Mouse (Mus musculus) forebrain, embryonic 15.5 days (tissue): Measurements from ENCODE around the gene Kcnk4. TPM values are rescaled to one million over a fixed set of nuclear protein-coding genes. Genes with fewer than 3 reads are reported as not detected.
"Not testable (repeated sequence)": the region's sequence is repeated elsewhere in the genome, so short reads cannot be mapped to it uniquely, and the experiment has no call there.

ENCODE experiments used
- ATAC-seq: fragments of 200-750 bp; cut with Nextera tagmentation; replicated peaks from 2 replicates; pipeline ENCODE4 v1.8.0; 2017; ENCODE audit warnings: mild to moderate bottlenecking, moderate TSS enrichment, moderate library complexity
- H3K27ac ChIP-seq: fragments of 300-500 bp; sonication (generic); replicated peaks from 2 replicates; pipeline ENCODE4 v1.5.1; 2015; ENCODE audit warnings: mild to moderate bottlenecking, inconsistent platforms
- H3K27me3 ChIP-seq: fragments of 300-500 bp; sonication (generic); 2 replicates; pipeline ENCODE4 v1.6.1; 2015; ENCODE audit warnings: inconsistent platforms
- H3K36me3 ChIP-seq: fragments of 300-500 bp; sonication (generic); 2 replicates; pipeline ENCODE4 v1.6.1; 2015; ENCODE audit warnings: mild to moderate bottlenecking, inconsistent platforms
- H3K4me1 ChIP-seq: fragments of 300-500 bp; sonication (generic); 2 replicates; pipeline ENCODE4 v1.6.1; 2015; ENCODE audit warnings: inconsistent platforms
- H3K4me2 ChIP-seq: fragments of 300-500 bp; sonication (generic); replicated peaks from 2 replicates; pipeline ENCODE4 v1.6.1; 2015; ENCODE audit warnings: mild to moderate bottlenecking, inconsistent platforms
- H3K4me3 ChIP-seq: fragments of 300-500 bp; sonication (generic); 2 replicates; pipeline ENCODE4 v1.5.1; 2015; ENCODE audit warnings: mild to moderate bottlenecking, inconsistent platforms
- H3K9ac ChIP-seq: fragments of 300-500 bp; sonication (generic); replicated peaks from 2 replicates; pipeline ENCODE4 v1.6.1; 2015; ENCODE audit warnings: mild to moderate bottlenecking, inconsistent platforms
- H3K9me3 ChIP-seq: fragments of 300-500 bp; sonication (generic); 2 replicates; pipeline ENCODE4 v1.6.1; 2016; ENCODE audit warnings: inconsistent platforms
- WGBS: fragments of 180-500 bp; shearing (Covaris S2); methylation state at CpG from one replicate; pipeline ENCODE4 v1.1.7; 2015; ENCODE audit warnings: mixed read lengths; 5-methylcytosine and 5-hydroxymethylcytosine counted together
- polyA plus RNA-seq: library from polyadenylated mRNA; unstranded; fragments of >200 nt; fragmentation: Nextera tagmentation; extraction: Ambion mirVana; gene quantifications from 2 replicates; pipeline ENCODE4 v1.2.1, GENCODE M21; 2015

The Kcnk4 gene
- polyA plus RNA-seq, 1 experiment from 2014 or later = 1.8 TPM

DNA sequence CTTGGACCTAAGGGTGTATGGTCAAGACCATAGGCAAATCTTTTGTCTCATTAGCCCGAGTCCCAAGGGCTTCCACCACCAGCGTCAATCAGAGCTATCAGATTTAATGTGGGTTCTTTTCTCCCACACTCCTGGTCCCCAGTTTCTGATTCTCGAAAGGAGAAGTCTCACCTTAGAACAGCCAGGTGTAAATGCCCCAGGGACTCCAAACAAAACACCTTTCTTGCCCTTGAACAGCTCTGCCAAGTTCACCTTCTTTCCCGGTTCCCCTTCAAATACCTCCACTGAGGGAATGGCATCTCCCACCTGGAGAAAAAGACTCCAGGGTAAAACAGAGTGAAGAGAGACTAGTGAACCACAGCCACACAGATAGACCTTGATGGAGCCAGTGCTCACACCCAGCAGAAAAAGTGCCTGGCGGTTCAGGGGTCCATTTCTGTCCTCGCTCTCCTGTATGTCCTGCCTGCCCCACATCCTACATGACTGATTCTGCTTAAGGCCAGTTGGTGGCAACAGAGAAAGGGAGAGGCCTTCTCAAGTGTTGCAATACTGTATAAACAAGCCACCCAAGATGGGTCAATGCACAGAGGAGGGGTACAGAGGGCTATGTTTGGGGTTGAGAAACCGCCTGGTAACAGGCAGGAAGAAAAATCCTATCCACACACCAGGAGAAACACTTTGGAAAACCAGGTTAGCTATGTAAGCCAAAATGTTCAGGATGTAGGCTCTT, 26.3 kb downstream of the Kcnk4 start:
- no peak overlapping the region for H3K4me3 ChIP-seq
- H3K9ac ChIP-seq = 0 out of 2 replicates have a peak overlapping the region, but pooled peaks have one; percentile 0
- H3K36me3 ChIP-seq = peaks cover 30% of the 10 kb centered on the region
- no peak overlapping the region for H3K27ac ChIP-seq
- H3K27me3 ChIP-seq = no peaks in the 10 kb centered on the region
- ATAC-seq = no peak
- no peaks in the 10 kb centered on the region for H3K9me3 ChIP-seq
- peak overlapping the region; percentile 73 for H3K4me2 ChIP-seq
- 89% methylated on average over 7 of the region's 7 CpGs for WGBS
- H3K4me1 ChIP-seq = peaks cover 26% of the 10 kb centered on the region

DNA sequence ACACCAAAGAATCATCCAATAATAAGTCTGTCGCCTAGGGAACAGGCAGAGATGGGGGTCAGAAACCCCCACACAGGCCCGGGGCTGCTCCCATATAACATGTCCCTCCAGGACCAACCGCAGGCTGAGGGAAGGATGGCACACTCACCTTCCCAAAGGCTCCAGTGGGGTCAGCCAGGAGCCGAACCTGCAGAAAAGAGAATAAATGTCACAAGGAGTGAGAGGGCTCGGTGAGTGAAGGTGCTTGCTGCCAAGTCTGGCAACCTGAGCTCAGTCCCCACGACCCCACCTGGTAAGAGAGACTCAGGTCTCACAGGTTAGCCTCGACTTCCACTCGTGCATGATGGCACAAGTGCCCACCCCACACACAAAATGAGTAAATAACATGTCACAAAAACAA, 27.2 kb downstream of the Kcnk4 start:
- Histone ChIP-seq H3K36me3 (peaks cover 21% of the 10 kb centered on the region), H3K4me3 (no peak overlapping the region), H3K9me3 (no peaks in the 10 kb centered on the region), H3K4me1 (peaks cover 26% of the 10 kb centered on the region), H3K27me3 (no peaks in the 10 kb centered on the region), H3K4me2 (no peak overlapping the region), H3K9ac (no peak overlapping the region), H3K27ac (no peak overlapping the region)
- ATAC-seq = no peak
- WGBS = 93% methylated on average over 8 of the region's 8 CpGs

DNA sequence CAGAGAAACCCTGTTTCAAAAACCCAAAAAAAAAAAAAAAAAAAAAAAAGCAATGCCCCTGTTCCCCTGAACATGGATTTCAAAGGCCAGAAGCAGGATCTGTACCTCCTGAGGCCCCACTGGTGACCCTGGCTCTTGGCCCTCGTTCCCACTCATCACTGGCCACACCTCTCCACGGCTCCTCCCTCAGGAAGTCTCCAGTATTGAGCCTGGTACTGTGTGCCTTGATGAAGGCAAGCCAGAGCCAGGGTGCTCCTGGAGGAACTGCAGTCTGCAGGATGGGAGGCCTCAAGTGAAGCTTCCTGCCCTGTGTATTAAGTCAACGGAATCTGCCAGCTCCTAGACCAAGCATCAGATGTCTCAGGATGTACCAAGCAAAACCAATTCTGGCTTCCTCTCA, 28.1 kb downstream of the Kcnk4 start:
- Histone ChIP-seq H3K9me3 (no peaks in the 10 kb centered on the region), H3K4me1 (peaks cover 23% of the 10 kb centered on the region), H3K27me3 (no peaks in the 10 kb centered on the region), H3K9ac (no peak overlapping the region), H3K36me3 (0 out of 2 replicates have a peak, but pooled peaks cover 13% of the 10 kb centered on the region), H3K4me2 (no peak overlapping the region), H3K4me3 (no peak overlapping the region), H3K27ac (no peak overlapping the region)
- 92% methylated on average over 3 of the region's 3 CpGs for whole genome bisulfite sequencing
- ATAC-seq = no peak

- WGBS = 92% methylated on average over 11 of the region's 11 CpGs
- Histone ChIP-seq H3K36me3 (0 out of 2 replicates have a peak, but pooled peaks cover 10% of the 10 kb centered on the region), H3K9ac (no peak overlapping the region), H3K4me3 (no peak overlapping the region), H3K4me1 (peaks cover 20% of the 10 kb centered on the region), H3K9me3 (no peaks in the 10 kb centered on the region), H3K27me3 (no peaks in the 10 kb centered on the region), H3K4me2 (no peak overlapping the region), H3K27ac (no peak overlapping the region)
- no peak for ATAC-seq
Measured at GRCm38 (mm10) chr19:6905498-6906159, 28.7 kb downstream of the Kcnk4 start.

DNA sequence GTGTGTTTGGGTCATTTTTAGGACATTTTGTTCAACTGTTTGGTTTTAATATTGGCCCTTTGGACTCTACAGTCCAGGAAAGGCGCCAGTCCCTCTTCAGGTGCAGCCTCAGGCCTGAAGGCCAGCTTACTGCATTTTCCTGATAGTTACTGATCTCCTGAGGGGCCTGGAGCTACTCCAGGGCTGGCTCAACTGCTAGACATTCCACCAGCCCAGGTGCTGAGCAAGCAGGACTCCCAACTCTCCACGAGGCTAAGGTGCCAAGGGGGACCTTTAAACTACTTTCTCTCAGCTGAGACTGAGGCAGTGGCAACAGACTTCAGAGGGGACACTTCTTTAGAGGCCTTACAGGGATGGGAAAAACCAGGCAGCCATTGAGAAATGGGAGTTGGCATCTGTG, 29.5 kb downstream of the Kcnk4 start:
- WGBS = 72% methylated on average over 2 of the region's 2 CpGs
- no peak for ATAC-seq
- no peak overlapping the region for H3K9ac ChIP-seq
- H3K4me2 ChIP-seq = no peak overlapping the region
- peaks cover 16% of the 10 kb centered on the region for H3K4me1 ChIP-seq
- H3K4me3 ChIP-seq = no peak overlapping the region
- no peak overlapping the region for H3K27ac ChIP-seq
- H3K36me3 ChIP-seq = 0 out of 2 replicates have a peak, but pooled peaks cover 10% of the 10 kb centered on the region
- H3K27me3 ChIP-seq = no peaks in the 10 kb centered on the region
- H3K9me3 ChIP-seq = no peaks in the 10 kb centered on the region

GRCm38 (mm10) chr19:6903031-6903430, 31.3 kb downstream of the Kcnk4 start:
- H3K4me3 ChIP-seq = no peak overlapping the region
- H3K9me3 ChIP-seq = no peaks in the 10 kb centered on the region
- H3K27me3 ChIP-seq = no peaks in the 10 kb centered on the region
- H3K4me1 ChIP-seq = peaks cover 5% of the 10 kb centered on the region
- WGBS = 91% methylated on average over 1 of the region's 1 CpGs
- no peak overlapping the region for H3K27ac ChIP-seq
- H3K36me3 ChIP-seq = 0 out of 2 replicates have a peak, but pooled peaks cover 10% of the 10 kb centered on the region
- no peak for ATAC-seq
- H3K4me2 ChIP-seq = no peak overlapping the region
- H3K9ac ChIP-seq = no peak overlapping the region

DNA sequence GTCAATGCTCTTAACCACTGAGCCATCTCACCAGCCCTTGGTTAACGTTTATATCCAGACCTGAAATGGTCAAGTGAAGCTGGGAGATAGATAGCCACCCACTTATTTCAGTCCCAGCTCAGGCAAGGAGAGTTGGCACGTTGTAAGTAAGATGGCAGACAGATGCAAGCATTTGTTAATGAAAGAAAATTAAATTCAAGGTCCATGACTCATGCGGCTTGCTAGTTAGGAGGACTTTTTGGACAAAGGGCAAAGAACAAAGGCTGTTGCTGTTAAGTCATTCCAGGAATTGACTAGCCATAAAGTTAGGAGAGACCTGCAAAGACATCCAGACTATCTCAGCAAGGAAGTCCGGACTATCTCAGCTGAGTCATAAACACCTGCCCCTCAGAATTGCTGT, 34.7 kb downstream of the Kcnk4 start:
- Histone ChIP-seq H3K4me2 (no peak overlapping the region), H3K4me1 (no peaks in the 10 kb centered on the region), H3K27me3 (no peaks in the 10 kb centered on the region), H3K9me3 (no peaks in the 10 kb centered on the region), H3K36me3 (no peaks in the 10 kb centered on the region), H3K4me3 (no peak overlapping the region), H3K27ac (no peak overlapping the region), H3K9ac (no peak overlapping the region)
- ATAC-seq = no peak
- 82% methylated on average over 4 of the region's 4 CpGs for WGBS

DNA sequence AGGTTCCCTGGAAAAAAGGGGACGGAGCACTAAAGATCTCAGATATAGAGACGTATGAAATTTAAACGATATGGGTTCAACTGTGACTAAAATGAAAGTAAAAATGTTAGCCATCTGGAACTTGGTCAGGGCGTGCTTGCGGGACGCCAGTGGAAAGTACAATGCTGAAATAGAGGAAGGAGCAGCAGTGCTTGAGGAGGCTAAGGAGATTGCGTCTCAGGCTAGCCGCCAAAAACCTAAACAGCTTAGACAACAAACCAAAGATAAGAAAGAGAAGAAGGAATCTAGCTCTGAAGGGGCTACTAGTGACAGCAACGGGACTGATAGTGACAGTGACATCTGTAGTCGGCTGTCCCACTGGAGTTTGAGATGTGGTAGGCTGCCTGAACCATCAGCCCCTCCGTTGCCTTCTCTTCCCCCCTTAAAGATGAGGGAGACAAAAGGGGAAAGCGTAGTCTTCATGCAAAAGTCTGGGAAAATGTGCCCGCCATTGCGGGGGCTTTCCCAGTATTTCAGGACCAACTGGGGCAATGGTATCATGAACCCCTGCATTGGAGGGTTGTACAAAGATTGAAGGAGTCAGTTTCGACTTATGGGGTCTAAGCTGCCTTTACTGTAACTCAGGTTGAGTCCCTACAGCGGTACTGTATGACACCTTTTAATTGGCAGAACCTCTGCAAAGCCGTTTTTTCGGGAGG, 38.6 kb downstream of the Kcnk4 start:
- not testable (repeated sequence) for H3K36me3 ChIP-seq, H3K4me1 ChIP-seq
- WGBS = 91% methylated on average over 18 of the region's 18 CpGs

DNA sequence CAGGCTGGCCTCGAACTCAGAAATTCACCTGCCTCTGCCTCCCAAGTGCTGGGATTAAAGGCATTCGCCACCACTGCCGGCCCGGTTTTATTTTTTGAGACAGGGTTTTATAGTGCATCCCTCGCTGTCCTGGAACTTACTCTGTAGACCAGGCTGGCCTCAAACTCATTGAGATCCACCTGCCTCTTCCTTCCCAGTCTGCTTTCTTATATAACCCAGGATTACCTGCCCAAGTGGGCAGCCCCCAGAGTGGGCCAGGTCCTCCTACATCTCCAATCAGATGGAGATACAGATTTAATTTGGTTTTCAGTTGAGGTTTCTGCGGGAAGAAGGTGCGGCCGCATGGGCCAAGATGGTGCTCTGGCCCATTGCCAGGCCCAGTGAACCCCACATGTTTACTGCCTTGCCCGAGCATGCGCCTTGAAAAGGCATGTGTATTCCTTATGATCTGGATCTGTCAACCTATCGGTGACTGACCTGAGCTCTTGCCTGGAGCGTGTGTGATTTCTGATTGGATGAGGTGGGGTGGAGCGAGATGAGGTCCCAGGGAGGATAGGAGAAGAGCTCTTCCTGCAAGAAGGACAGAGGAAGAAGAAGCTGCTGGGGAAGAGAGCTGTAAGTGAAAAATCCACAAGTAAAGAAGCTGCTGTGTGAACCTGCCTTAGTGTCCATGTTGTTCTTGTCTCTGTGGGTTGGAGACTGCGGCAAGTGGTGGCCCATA, 40.4 kb downstream of the Kcnk4 start:
- Histone ChIP-seq H3K4me2 (no peak overlapping the region), H3K27me3 (no peaks in the 10 kb centered on the region), H3K4me1 (no peaks in the 10 kb centered on the region), H3K9ac (no peak overlapping the region), H3K4me3 (no peak overlapping the region), H3K9me3 (no peaks in the 10 kb centered on the region), H3K36me3 (no peaks in the 10 kb centered on the region), H3K27ac (no peak overlapping the region)
- WGBS = 92% methylated on average over 14 of the region's 14 CpGs
- ATAC-seq = no peak

More for the DNA sequence above, 38.6 kb downstream of the Kcnk4 start:
- H3K27ac ChIP-seq, H3K9me3 ChIP-seq, H3K27me3 ChIP-seq, H3K4me2 ChIP-seq, ATAC-seq, H3K9ac ChIP-seq, H3K4me3 ChIP-seq: not testable (repeated sequence)

GRCm38 (mm10) chr19:6892512-6892911, 41.8 kb downstream of the Kcnk4 start:
- no peak overlapping the region for H3K27ac ChIP-seq

GRCm38 (mm10) chr19:6877965-6878364, 56.4 kb downstream of the Kcnk4 start:
- no peak overlapping the region for H3K9ac ChIP-seq
- WGBS = 90% methylated on average over 4 of the region's 4 CpGs

More at GRCm38 (mm10) chr19:6892512-6892911, 41.8 kb downstream of the Kcnk4 start:
- Histone ChIP-seq H3K36me3 (no peaks in the 10 kb centered on the region), H3K27me3 (no peaks in the 10 kb centered on the region; the same call in 1 of the 2 replicates), H3K9ac (no peak overlapping the region), H3K4me2 (no peak overlapping the region), H3K4me1 (no peaks in the 10 kb centered on the region), H3K9me3 (no peaks in the 10 kb centered on the region), H3K4me3 (no peak overlapping the region)
- no peak for ATAC-seq
- 81% methylated on average over 4 of the region's 4 CpGs for WGBS

DNA sequence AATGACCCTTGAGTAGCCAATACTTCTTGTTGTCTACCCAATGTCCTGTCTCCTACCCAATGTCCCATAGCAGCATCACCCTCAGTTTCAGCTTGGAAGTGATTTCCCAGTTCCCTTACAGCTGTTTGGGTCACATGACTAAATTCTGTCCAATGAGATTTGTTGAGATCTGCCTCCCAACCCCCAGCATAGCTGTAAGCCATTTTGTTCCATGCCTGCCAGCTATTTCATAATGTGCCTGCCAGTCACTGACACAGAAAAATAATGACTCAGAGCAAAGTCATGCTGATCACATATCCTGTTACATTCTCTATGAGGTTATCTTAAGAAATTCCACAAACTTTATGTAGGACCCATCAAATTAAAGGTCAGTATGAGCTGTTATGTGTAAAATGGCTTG, 57.5 kb downstream of the Kcnk4 start:
- no peaks in the 10 kb centered on the region for H3K27me3 ChIP-seq
- no peaks in the 10 kb centered on the region for H3K4me1 ChIP-seq
- ATAC-seq = no peak
- no peak overlapping the region for H3K4me3 ChIP-seq
- H3K4me2 ChIP-seq = no peak overlapping the region
- H3K9me3 ChIP-seq = no peaks in the 10 kb centered on the region
- H3K9ac ChIP-seq = no peak overlapping the region
- H3K27ac ChIP-seq = no peak overlapping the region
- H3K36me3 ChIP-seq = no peaks in the 10 kb centered on the region

More at GRCm38 (mm10) chr19:6877965-6878364, 56.4 kb downstream of the Kcnk4 start:
- Histone ChIP-seq H3K9me3 (no peaks in the 10 kb centered on the region), H3K27ac (no peak overlapping the region), H3K27me3 (no peaks in the 10 kb centered on the region), H3K4me1 (no peaks in the 10 kb centered on the region), H3K4me3 (no peak overlapping the region), H3K36me3 (no peaks in the 10 kb centered on the region), H3K4me2 (no peak overlapping the region)
- no peak for ATAC-seq
